Mouse (Mus musculus) c-Kit-negative CD71-positive TER-119-positive erythroid progenitor cells, embryonic 14.5 days (primary cell): ENCODE results near the gene Sgip1.

Experiments used
- DNase-seq: peaks from one replicate; pipeline ENCODE4 v3.0.0-alpha.2; 2013; ENCODE audit warnings: low read depth, low spot score

The Sgip1 gene

DNA sequence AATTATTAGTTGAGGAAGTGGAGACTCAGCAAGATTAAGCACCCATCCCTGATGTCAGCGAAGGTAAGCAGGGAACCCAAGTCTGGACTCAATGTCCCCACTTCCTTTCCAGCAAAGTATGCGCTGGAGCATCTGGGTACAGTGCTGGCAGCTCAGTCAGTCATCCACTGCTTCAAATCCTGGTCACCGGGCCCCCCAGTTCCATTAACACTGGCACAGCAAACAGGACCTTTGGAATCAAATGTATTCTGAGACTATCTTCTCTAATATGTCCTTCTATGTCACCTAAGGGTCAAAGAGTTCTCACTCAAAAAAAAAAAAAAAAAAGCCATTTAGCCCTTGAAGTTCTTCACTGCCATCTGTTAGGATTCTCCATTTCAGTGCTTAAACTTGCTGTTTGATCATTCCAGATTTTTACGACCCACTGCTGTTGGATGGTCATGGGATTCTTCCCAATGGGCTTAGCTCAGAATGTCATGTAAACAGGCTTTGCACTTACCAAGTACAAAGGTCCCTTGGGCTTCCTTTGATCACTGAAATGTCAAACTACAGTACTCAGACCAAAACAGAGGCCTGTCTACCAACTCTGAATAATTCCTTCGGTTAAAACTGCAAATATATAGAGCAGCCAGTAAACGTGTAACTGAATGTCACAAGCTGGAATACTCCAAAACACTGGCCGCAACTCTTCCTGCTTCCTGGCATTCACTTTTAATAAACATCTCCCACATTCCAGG is 99.1 kb downstream of the Sgip1 start:
- no peak for DNase-seq

DNA sequence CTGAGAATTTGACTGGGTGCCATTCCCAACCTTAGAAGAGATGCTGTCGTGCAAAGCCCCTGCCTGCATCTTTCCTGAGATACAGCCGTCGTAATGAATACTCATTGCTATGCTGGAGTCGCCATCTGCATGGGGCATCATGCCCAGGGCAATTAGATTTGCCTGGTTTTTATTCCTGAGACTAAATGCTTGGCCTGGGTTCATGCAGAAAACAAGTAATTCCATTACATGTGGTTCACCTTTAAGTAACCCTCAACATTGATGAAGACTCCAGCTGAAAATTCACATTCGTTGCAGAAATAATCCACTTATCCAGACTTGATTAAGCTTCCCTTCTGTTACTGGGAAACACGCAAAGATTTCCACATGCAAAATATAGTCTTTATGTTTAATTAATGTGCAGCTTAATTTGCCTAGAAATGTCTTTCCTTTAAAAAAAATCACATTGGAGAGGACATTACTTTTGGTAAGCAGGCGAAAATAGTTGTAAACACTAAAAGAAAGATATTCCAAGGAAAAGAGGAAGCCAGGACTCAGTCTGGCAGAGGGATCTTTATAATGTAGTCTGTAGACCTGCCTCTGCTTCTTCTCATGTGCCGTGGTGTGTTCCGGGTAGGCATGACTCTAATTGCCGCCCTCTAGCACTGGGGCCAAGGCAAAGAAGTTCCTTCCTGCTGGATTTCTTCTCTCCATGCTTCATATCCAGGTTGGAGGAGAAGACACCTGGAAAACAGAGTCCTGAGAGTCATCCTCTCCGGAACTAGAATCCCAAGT is 100.0 kb downstream of the Sgip1 start:
- DNase-seq, result no peak

GRCm38 (mm10) chr4:102850498-102850897 is 109.4 kb downstream of the Sgip1 start:
- DNase-seq, result no peak

- DNase-seq, result no peak
Observed at GRCm38 (mm10) chr4:102851161-102851560, 110.1 kb downstream of the Sgip1 start.

GRCm38 (mm10) chr4:102852290-102852689 is 111.2 kb downstream of the Sgip1 start:
- DNase-seq, result no peak

DNA sequence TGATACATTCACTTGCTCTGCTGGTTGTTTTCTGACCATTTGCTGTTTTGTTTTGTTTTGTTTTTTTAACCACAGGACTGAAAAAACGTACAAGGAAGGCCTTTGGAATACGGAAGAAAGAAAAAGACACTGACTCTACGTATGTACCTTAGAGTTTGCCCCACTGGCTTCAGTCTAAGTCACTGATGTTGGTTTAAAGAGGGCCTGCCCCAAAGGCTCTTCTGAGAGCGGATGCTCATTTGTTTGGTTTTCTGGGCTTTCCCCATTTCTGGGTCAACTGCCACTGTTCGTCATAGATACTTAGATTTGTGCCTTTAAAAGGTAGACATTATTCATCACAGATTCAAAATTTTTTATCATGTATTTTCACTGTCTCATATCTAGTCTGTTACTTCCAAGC is 111.7 kb downstream of the Sgip1 start:
- DNase-seq, result no peak

GRCm38 (mm10) chr4:102853330-102854022 is 112.4 kb downstream of the Sgip1 start:
- DNase-seq, result no peak

DNA sequence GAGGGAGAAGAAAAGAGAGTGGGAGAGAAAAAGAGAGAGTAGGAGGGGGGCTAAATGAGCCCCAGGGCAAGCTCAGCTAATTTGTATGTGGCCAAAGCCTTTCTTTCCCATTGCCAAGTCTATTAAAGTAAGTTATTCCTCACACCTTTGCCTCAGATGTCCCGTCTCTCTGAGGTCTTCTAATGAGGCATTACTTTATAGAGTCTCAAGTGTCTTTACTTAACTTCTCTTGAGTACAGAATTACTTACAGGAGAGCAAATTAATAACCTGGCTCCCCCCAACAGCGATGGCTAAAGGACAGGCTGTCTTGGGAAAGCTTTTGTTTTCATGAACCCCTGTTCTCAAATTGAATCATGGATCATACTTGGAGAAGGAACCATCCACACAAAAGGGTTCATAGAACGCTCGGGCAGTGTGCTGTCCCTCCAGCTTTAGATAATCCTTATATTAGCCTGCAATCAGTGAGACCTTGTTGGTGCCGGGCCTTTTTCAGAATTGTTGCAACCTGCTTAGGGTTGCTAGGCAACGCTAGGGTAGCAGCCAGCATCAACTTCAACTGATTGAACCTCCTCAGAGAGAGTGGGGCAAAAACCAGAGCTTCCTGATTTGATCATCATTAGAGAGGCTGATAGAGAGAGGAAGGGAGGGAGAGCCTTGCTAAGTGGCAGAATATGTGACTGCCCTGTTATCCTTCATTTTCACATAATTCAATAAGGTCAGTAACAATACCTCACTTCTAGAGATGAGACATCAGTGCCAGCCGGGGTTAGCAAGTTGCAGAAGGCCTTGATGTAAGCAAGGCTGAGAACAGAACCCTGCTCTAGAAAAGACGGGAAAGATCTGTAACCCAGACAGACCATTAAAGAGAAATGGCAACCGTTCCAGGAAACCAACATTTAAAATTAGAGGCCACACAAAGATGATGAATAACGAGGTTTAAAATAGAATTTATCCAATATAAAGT is 114.1 kb downstream of the Sgip1 start:
- DNase-seq, result no peak

GRCm38 (mm10) chr4:102856086-102856485 is 115.0 kb downstream of the Sgip1 start:
- no peak for DNase-seq

- no peak for DNase-seq
Observed at GRCm38 (mm10) chr4:102859259-102860194, 118.4 kb downstream of the Sgip1 start.

- DNase-seq, result no peak
Observed at GRCm38 (mm10) chr4:102862751-102863710, 121.9 kb downstream of the Sgip1 start.

DNA sequence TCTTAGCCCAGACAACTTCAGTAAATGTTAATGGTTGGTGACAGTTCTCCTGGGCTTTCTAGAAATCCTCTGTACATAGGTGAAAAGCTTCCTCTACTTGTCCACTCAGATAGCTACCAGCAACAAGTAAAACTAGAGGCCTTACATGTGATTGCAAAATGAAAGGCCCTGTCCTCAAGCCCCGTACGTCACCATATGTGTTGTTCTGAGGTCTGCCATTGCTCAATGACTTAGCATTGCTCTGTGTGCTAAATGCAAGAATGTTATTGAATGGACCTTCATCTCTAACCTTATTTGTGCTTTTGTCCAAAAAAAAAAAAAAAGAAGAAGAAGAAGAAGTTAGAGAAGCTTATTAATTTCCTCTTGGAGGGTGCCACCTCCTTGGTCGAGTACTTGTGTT is 125.4 kb downstream of the Sgip1 start:
- no peak for DNase-seq

GRCm38 (mm10) chr4:102871274-102871673 is 130.2 kb downstream of the Sgip1 start:
- DNase-seq, result no peak

DNA sequence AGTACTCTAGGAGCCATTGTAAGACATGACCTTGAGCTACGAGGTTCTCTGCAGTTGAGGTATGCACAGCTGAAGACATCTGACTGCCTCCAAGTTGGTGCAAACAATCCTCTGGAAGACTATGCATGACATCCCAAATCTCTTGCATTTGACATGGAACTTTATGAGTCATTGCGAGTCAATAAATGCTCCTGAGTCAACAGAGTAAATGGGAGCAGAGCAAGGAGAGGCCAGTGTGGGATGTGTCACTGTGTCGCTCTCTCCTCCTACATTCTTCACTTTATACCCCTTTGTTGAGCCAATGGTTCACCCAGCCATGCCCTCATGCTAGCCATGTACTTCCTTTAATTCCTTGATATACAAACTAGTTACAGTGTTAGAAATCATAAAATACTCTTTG is 142.0 kb downstream of the Sgip1 start:
- no peak for DNase-seq

DNA sequence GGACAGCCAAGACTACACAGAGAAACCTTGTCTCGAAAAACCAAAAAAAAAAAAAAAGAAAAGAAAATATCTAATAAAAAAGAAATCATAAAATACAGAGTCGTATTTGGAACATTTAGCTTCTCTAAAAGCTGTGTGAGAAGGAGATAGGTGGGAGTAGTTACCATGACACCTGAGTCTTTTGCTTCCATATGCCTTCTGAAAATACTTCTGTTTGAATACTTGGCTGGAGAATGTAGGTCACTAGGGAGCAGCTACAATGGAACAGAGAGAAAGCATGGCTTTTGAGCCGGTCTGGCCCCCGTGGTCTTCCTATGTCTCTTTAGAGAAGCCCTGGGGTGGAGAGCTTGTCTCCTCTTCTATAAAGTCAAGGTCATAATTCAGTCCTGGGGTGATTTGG is 143.1 kb downstream of the Sgip1 start:
- DNase-seq, result no peak

DNA sequence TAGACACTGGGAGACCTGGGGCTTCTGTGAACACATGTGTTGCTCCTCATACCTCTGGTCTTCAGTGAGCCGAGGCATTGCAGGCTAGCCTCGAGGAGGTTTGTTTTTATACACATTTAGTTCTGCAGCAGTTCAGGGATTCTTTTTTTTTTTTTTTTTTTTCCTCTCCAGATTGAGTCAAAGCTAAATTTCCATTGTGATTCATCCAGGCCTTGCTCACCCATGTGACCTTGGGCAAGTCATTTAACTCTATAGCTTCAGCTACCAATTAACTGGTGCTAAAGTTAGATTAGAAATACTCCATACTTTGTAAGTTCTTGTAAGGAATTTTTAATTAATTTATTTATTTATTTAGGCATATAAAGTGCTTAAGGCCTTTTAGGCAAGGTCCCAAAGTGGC is 145.4 kb downstream of the Sgip1 start:
- no peak for DNase-seq

GRCm38 (mm10) chr4:102886902-102887301 is 145.8 kb downstream of the Sgip1 start:
- DNase-seq, result no peak

DNA sequence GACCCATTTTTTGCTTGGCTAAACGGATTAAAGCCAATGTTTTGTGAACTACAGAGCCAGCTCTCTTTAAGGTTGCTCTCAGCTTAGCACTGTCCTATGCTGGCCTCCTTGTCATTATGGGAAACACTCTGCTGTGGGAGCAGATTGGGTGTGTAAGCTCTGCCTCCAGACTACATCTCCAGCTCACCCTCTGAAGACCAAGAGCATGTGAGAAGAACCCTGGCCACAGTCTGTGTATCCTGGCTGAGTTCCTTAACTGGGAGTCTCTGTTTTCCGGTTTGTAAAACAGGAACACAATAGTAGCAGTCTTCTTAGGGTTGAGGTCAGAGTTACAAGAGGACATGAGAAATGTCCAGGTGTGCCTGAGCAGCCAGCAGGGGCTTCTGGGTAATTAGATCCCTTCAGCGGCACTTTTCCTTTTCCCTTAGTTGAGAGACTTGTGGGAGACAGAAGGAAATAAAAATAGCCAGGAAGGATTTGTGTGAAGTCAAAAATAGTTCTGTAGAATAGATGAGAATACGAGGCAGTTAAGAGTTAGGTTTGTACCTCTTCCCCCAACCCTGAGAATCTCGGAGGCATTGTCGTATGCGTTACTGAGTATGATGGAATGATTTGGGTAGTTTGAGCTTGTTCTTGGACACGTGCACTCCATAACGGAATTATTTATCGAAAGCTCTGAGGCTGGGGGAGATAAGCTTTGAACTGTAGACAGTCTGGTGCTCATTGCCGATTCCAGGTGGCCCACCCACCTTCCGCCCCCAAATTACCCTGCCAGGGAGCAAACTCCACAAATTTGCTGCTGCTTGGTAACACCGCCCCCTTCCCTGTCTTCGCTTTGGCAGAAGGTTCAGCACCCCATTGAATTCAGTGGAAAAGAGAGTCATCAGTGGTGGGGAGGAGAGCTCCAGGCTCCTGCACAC is 146.9 kb downstream of the Sgip1 start:
- DNase-seq, result no peak
